Mouse (Mus musculus) fibroblast of lung, adult 2 months (primary cell): ENCODE results near the gene Svs5.
A peak's percentile ranks its signal among the peaks of the same experiment; 100 is the strongest.
"Not testable (repeated sequence)": the region's sequence is repeated elsewhere in the genome, so short reads cannot be mapped to it uniquely, and the experiment has no call there.

Source experiments
- DNase-seq: peaks from one replicate; pipeline ENCODE4 v3.0.0-alpha.2; 2011; ENCODE audit warnings: low read depth

Gene Svs5

DNA sequence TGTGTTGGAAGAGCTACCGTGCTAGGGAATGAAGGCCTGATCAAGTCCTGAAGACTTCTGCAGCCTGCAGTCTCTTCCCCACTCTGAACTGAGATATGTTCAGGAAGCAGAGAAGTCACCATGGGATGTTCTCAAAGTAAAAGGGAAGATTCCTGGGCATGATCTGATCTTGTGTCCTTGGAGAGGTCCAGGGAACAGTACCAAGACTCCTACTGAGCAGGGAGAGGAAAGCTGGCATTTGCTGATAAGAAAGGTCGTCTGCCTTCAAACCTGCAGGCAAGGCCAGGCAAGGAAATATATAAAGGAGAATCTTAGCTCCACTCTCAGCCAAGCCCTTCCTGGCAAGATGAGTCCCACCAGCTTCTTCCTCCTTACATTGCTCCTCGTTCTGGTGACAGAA is at the start of gene Svs5:
TSS of gene Svs5 (plus strand) at position 301 of the 400 bp plus-strand sequence.
- not testable (repeated sequence) for DNase-seq

GRCm38 (mm10) chr2:164288968-164289367 is 43.6 kb upstream of the Svs5 start, which contains the start of gene Svs3a:
Gene Svs3a, plus strand, starts transcription at chr2:164289268.
- not testable (repeated sequence) for DNase-seq

GRCm38 (mm10) chr2:164312599-164312998 is 19.9 kb upstream of the Svs5 start:
- no peak for DNase-seq

DNA sequence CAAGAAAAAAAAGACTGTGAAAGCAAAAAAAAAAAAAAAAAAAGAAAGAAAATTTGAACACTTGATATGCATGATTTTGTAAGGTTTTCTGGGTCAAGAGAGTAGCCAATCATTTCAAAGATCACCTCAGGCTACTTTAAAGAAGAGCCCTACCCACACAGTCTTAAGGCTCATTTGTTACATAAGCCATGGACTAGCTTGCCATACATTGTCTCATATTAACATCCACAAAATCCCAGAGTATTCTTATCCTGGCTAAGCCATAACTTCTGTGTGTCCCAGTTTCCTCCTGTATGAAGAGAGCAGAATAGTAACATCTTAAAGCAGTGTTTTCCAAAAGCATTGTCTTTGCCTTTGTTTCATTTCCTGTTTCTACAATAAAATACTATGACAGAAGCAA is 17.1 kb upstream of the Svs5 start:
- not testable (repeated sequence) for DNase-seq

GRCm38 (mm10) chr2:164316451-164316850 is 16.1 kb upstream of the Svs5 start, which contains the start of gene Svs6:
Gene Svs6, plus strand, starts transcription at chr2:164316751.
- DNase-seq: not testable (repeated sequence)

GRCm38 (mm10) chr2:164320983-164321382 is 11.6 kb upstream of the Svs5 start:
- DNase-seq: no peak

GRCm38 (mm10) chr2:164343732-164344131 is 11.2 kb downstream of the Svs5 start:
- not testable (repeated sequence) for DNase-seq

DNA sequence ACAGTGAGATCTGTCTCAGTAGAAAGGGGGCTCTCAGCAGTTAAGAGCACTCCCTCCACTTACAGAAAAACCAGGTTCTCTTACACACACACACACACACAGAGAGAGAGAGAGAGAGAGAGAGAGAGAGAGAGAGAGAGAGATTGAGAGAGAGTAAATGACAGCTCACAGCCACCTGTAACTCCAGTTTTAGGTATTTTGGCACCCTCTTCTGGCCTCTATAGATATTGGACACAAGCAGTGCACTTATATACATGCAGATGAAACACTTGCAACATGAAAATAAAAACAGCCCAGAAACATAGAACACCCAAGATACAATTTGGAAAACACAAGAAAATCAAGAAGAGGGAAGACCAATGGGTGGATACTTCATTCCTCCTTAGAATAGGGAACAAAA is 15.2 kb downstream of the Svs5 start:
- not testable (repeated sequence) for DNase-seq

DNA sequence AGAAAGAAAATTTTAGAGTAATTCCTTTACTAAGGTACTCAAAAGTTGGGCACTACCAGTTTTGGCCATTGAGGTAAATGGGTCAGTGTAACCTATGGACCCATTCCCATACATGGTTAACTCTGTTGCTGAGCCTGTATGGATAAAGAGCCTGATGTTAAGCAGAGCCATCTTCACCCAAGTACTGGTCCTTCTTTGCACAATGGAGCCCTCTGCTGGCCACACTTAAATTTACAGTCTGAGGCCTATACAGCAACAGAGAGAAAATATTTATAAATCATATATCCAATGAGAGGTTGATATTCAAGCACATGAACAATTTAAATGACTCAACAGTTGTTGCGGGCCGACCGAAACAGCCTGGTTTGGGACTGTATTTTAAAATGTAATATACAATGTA is 16.4 kb downstream of the Svs5 start:
- DNase-seq: no peak

- DNase-seq: no peak
These were observed 20.2 kb downstream of the Svs5 start for GRCm38 (mm10) chr2:164352697-164353096.

DNA sequence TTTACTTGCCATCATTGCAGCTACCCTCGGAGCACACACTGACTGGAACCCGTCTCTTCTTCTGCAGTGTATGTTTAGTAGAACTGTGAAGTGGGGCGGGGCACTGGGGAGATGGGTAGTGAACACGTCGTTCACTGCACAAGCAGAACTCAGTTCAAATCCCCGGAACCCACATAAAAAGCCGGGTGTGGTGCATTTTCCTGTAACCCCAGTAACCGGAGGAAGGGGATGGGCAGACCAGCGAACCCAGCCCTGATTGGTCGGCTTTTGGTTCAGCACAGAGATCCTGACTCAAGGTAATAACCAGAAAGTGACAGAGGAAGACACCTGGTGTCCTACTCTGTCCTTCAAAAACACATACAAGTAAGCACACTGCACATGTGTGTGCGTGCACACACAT is 20.8 kb downstream of the Svs5 start:
- no peak for DNase-seq

DNA sequence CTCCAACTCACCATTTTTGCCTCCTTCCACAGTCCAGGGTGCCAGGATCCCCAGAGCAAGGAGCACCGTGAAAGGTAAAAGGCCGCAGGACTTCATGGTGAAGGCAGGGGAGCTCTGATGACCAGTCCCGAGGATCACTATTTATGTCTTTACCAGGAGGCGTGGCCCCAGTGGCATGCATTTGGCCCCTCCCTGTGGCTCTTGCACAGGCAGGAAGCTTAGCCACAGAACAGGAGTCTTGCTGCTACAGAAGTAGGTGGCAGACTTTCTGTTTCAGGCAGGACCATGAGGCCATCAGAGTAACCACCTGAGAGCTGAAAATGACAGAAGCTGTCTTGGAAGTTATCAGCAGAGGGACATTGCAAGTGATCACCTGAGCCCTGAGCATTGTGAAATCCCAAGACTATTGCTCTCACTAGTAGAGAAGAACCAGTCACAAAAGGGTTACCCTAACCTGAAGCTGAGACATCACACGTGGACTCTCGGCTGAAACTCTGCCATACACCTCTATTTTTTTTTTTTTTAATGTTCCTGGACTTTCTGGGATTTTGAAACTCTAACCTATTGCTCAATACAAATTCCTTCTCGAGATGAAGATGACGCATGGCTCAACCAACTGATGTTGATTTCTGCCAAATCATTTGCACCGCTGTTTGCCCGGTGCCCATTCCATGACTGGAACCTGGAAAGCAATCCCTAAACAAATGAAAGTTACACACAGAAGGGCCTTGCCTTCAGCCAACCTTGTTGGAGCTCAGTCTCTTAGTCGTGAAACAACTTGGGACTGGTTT is 23.8 kb downstream of the Svs5 start:
- DNase-seq: peak; percentile 78

DNA sequence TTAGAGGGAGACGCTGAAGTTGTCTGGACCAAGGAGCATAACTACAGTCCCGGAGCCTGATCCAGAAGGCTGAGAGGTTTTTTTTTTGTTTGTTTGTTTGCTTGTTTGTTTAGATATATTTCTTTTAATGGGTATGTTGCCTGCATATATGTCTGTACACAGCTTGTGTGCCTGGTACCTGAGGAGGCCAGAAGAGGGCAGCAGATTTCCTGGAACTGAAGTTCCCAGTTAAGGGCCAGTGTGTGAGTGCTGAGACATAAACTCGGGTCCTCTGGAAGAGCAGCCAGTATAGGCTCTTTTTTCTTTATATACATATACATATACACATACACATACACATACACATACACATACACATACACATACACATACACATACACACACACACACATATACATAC is 25.8 kb downstream of the Svs5 start:
- DNase-seq: no peak

DNA sequence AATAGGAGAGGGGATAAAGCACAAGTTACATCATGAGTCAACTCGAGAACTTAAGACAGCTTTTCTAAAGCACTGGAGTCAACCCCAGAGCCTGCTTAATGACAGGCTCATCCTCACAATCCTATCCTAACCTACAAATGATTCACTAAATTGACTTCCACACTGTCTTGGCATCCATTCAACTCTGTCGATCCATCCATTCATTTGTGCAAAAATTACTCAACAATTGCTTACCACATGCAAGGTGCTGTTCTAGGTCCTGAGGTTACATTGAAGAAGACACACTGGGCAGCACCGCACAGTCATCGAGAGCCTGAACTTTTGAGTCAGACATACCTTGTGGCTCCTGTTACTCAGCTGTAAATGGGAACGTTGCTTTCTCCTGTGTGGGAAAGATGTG is 26.5 kb downstream of the Svs5 start:
- no peak for DNase-seq

DNA sequence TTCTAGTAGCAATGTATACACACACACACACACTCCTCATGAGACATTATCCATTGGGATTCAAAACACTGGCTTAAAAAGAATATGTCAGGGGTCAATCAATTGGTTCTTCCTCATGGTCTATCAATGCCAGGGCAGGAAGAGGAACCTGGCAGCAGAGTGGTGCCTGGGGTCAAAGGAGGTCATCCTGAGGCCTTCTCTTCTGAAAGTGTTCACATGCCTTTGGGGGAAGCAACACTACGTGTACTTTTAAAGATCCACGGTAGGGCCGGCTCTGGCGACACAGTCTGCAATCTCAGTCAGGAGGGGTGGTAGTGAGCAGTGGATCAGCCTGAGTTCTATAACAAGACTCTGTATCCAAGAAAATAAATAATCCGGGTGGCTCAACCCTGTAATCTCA is 27.1 kb downstream of the Svs5 start:
- no peak for DNase-seq

- DNase-seq: no peak
These were observed 28.6 kb downstream of the Svs5 start for GRCm38 (mm10) chr2:164360974-164361657.

DNA sequence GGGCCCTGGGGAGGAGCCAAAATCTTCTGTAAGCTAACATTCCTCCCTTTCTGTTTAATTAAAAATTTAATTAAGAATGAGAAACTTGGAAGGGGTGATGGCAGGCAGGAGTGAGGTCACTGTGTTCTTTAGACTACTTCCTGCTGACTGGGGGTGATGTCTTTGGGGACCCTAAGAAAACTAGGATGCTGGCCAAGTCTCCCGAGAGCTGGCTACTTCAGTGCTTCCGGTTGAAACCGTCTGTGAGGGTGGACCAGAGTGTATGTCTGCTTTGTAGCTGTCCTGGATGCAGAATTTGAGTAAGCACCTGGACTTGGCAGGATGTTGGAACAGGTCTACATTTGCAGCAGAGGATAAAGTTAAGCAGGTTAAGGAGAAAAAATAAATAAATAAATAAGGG is 34.4 kb downstream of the Svs5 start:
- no peak for DNase-seq

DNA sequence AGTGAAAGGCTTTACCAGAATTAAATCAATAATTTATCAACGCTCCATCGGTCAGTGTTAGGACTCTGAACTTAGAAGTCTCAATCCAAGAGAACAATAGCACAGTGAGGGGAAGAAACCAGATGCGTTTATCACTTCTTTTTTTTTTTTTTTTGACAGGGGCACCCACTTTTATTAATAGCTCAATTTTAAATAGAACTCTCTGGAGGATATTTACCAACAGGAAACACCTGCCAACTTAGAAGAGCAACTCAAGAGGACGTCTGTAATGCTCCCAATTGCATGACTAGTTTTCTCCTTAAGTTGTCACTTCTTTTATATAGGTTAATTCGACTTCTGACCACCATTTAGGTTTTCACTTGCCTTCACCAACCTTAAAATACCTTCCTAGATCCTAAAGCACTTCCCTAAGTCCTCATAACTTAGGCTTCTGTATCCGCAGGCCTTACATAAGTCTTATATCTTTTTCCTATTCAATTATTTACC is 36.1 kb downstream of the Svs5 start:
- no peak for DNase-seq

- no peak for DNase-seq
These were observed 38.8 kb downstream of the Svs5 start for GRCm38 (mm10) chr2:164371371-164371770.

- no peak for DNase-seq
These were observed 40.0 kb downstream of the Svs5 start for GRCm38 (mm10) chr2:164372408-164373053.

GRCm38 (mm10) chr2:164373187-164373586 is 40.6 kb downstream of the Svs5 start:
- no peak for DNase-seq
